Mouse (Mus musculus): Measurements from ENCODE around the gene Dip2c. TPM values are rescaled to one million over a fixed set of nuclear protein-coding genes. Genes with fewer than 3 reads are reported as not detected.

Gene Dip2c
- total and polyA plus RNA-seq, 3 experiments: under 0.01 TPM; not detected in 2

- Histone ChIP-seq H3K9me3 (replicated peaks) (no peaks in the 10 kb centered on the region), H3K27me3 (ENCODE audit: insufficient read depth, low read length) (no peaks in the 10 kb centered on the region), H3K4me1 (ENCODE audit: insufficient read depth, low read depth, low read length) (no peaks in the 10 kb centered on the region), H3K36me3 (replicated peaks) (no peaks in the 10 kb centered on the region), H3K4me3 (ENCODE audit: low read depth, low read length) (no peak overlapping the region)
- ATAC-seq (ENCODE audit: extremely low read depth, insufficient number of reproducible peaks, low FRiP score, poor library complexity, severe bottlenecking) (no peak), DNase-seq (ENCODE audit: low spot score) (no peak)
- TF ChIP-seq CTCF (IDR thresholded peaks at IDR 0.05; ENCODE audit: low read depth, low read length): no peak
These were observed 114.0 kb downstream of the Dip2c start for GRCm38 (mm10) chr13:9390204-9390804.

- no peaks in the 10 kb centered on the region for H3K27me3 ChIP-seq (ENCODE audit: insufficient read depth, low read length)
- no peak for ATAC-seq (ENCODE audit: extremely low read depth, insufficient number of reproducible peaks, low FRiP score, poor library complexity, severe bottlenecking)
These were observed 117.1 kb downstream of the Dip2c start for GRCm38 (mm10) chr13:9393470-9393869.

DNA sequence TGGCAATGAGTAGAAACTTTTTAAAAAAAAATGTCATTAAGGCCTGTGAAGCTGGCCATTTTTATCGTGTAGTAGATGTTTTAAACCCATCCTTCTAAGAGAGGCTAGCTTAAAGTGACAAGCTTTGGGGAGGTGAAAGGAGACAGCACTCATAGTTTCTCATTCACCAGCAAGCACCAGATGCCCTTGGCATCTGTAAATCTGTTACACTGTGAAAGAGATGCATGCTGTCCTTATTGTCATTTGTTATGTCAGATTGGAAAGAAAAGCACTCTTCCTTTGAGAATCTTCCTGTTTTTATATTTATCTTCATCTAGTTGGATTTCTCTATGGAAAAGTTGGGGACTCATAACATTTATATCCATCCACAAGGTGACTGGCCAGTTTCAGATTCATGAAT, 119.0 kb downstream of the Dip2c start:
- no peaks in the 10 kb centered on the region for H3K9me3 ChIP-seq (replicated peaks)
- no peaks in the 10 kb centered on the region for H3K27me3 ChIP-seq (ENCODE audit: insufficient read depth, low read length)
- no peaks in the 10 kb centered on the region for H3K4me1 ChIP-seq (ENCODE audit: insufficient read depth, low read depth, low read length)
- H3K36me3 ChIP-seq (replicated peaks): no peaks in the 10 kb centered on the region
- TF ChIP-seq POLR2AphosphoS5 (IDR thresholded peaks at IDR 0.05; ENCODE audit: insufficient replicate concordance, low read depth, low read length): no peak
- no peak for TF ChIP-seq GATA1 (IDR thresholded peaks at IDR 0.05; ENCODE audit: borderline replicate concordance, low read length)
- no peak for TF ChIP-seq GATA2 (IDR thresholded peaks at IDR 0.05; ENCODE audit: borderline replicate concordance, low read depth, low read length)
- ATAC-seq (ENCODE audit: extremely low read depth, insufficient number of reproducible peaks, low FRiP score, poor library complexity, severe bottlenecking): no peak
- H3K4me3 ChIP-seq (ENCODE audit: low read depth, low read length): no peak overlapping the region
- no peak for DNase-seq (ENCODE audit: low spot score)

More at GRCm38 (mm10) chr13:9393470-9393869, 117.1 kb downstream of the Dip2c start:
- Histone ChIP-seq H3K36me3 (replicated peaks) (no peaks in the 10 kb centered on the region), H3K9me3 (replicated peaks) (no peaks in the 10 kb centered on the region), H3K4me1 (ENCODE audit: insufficient read depth, low read depth, low read length) (no peaks in the 10 kb centered on the region), H3K4me3 (ENCODE audit: low read depth, low read length) (no peak overlapping the region)
- DNase-seq (ENCODE audit: low spot score): no peak
- no peak for TF ChIP-seq CTCF (IDR thresholded peaks at IDR 0.05; ENCODE audit: low read depth, low read length)
- TF ChIP-seq GATA1 (IDR thresholded peaks at IDR 0.05; ENCODE audit: borderline replicate concordance, low read length): no peak
- no peak for TF ChIP-seq POLR2AphosphoS5 (IDR thresholded peaks at IDR 0.05; ENCODE audit: insufficient replicate concordance, low read depth, low read length)
- TF ChIP-seq TAL1 (conservative IDR thresholded peaks at IDR 0.05; ENCODE audit: low read depth, low read length): no peak
- no peak for TF ChIP-seq GATA2 (IDR thresholded peaks at IDR 0.05; ENCODE audit: borderline replicate concordance, low read depth, low read length)

DNA sequence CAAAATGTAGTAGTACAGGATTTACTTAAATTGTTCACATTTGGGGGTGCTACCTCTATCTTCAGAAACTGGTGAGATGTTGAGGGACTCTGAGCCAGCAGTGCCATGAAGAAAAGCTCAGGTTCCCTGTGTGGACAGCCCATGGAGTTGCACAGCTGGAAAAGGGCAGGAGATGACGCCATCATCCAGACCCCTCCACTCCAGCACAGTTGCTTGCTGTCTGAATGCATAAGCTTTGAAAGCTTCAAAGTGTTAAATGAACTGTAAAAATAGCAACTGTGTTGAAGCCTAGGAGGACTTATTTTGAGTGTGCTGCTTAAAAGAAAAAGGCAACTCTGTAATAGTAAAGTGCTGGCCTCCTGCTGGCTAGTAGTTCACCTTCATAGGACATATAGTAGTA, 122.5 kb downstream of the Dip2c start:
- no peak for ATAC-seq (ENCODE audit: extremely low read depth, insufficient number of reproducible peaks, low FRiP score, poor library complexity, severe bottlenecking)
- Histone ChIP-seq H3K9me3 (replicated peaks) (no peaks in the 10 kb centered on the region), H3K4me1 (ENCODE audit: insufficient read depth, low read depth, low read length) (no peaks in the 10 kb centered on the region), H3K27me3 (ENCODE audit: insufficient read depth, low read length) (0 out of 2 replicates have a peak, but pooled peaks cover 3% of the 10 kb centered on the region), H3K4me3 (ENCODE audit: low read depth, low read length) (no peak overlapping the region), H3K36me3 (replicated peaks) (no peaks in the 10 kb centered on the region)
- no peak for DNase-seq (ENCODE audit: low spot score)
- no peak for TF ChIP-seq TAL1 (conservative IDR thresholded peaks at IDR 0.05; ENCODE audit: low read depth, low read length)
- no peak for TF ChIP-seq GATA2 (IDR thresholded peaks at IDR 0.05; ENCODE audit: borderline replicate concordance, low read depth, low read length)
- no peak for TF ChIP-seq POLR2AphosphoS5 (IDR thresholded peaks at IDR 0.05; ENCODE audit: insufficient replicate concordance, low read depth, low read length)
- TF ChIP-seq GATA1 (IDR thresholded peaks at IDR 0.05; ENCODE audit: borderline replicate concordance, low read length): no peak
- TF ChIP-seq CTCF (IDR thresholded peaks at IDR 0.05; ENCODE audit: low read depth, low read length): no peak

DNA sequence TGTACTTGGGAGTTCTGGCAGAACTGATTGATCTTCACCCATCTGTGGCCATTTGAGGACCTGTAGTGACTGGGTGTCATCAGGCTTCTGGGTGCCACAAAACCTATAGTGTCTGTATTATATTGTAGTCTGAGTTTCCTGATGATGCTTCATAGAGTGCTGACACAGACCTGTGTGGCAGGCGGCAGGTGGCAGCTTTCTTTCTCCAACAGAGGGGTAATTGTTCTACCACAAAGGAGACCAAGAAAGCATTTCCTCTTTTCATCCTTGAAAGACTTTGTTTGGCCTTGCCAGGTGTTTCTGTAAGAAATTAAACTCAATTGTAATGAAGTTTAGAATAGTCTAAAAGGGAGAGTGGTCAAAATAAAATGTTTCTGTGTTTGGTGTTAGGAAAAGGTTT, 129.1 kb downstream of the Dip2c start:
- H3K4me3 ChIP-seq (ENCODE audit: low read depth, low read length): no peak overlapping the region
- DNase-seq (ENCODE audit: low spot score) (no peak), ATAC-seq (ENCODE audit: extremely low read depth, insufficient number of reproducible peaks, low FRiP score, poor library complexity, severe bottlenecking) (no peak)
- 0 out of 2 replicates have a peak, but pooled peaks cover 3% of the 10 kb centered on the region for H3K27me3 ChIP-seq (ENCODE audit: insufficient read depth, low read length)
- no peaks in the 10 kb centered on the region for H3K9me3 ChIP-seq (replicated peaks)
- no peaks in the 10 kb centered on the region for H3K4me1 ChIP-seq (ENCODE audit: insufficient read depth, low read depth, low read length)
- TF ChIP-seq POLR2AphosphoS5 (IDR thresholded peaks at IDR 0.05; ENCODE audit: insufficient replicate concordance, low read depth, low read length): no peak
- no peak for TF ChIP-seq GATA2 (IDR thresholded peaks at IDR 0.05; ENCODE audit: borderline replicate concordance, low read depth, low read length)
- TF ChIP-seq TAL1 (conservative IDR thresholded peaks at IDR 0.05; ENCODE audit: low read depth, low read length): no peak
- TF ChIP-seq GATA1 (IDR thresholded peaks at IDR 0.05; ENCODE audit: borderline replicate concordance, low read length): no peak
- TF ChIP-seq CTCF (IDR thresholded peaks at IDR 0.05; ENCODE audit: low read depth, low read length): no peak
- H3K36me3 ChIP-seq (replicated peaks): no peaks in the 10 kb centered on the region

DNA sequence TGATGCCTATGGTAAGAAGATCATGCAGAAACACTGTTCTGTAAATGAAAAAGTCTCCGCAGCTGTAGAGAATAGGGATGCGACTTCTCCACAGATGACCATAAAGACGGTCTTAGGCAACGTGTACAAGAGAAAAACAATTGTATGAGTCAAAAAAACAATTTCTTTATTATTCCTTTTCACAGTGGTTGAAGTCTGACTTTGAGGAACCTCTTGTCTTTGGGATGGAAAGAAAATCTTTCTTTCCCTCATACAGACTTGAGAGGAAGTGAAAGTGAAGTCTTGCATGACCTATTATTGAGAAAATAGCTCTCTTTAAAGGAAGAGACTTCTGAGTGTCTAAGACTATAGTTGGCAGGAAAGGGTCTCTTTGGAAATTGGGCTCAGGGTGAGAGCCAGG, 132.7 kb downstream of the Dip2c start:
- Histone ChIP-seq H3K27me3 (ENCODE audit: insufficient read depth, low read length) (no peaks in the 10 kb centered on the region), H3K9me3 (replicated peaks) (no peaks in the 10 kb centered on the region), H3K4me1 (ENCODE audit: insufficient read depth, low read depth, low read length) (no peaks in the 10 kb centered on the region), H3K36me3 (replicated peaks) (no peaks in the 10 kb centered on the region), H3K4me3 (ENCODE audit: low read depth, low read length) (no peak overlapping the region)
- no peak for DNase-seq (ENCODE audit: low spot score)
- no peak for ATAC-seq (ENCODE audit: extremely low read depth, insufficient number of reproducible peaks, low FRiP score, poor library complexity, severe bottlenecking)
- TF ChIP-seq GATA1 (IDR thresholded peaks at IDR 0.05; ENCODE audit: borderline replicate concordance, low read length) (no peak), POLR2AphosphoS5 (IDR thresholded peaks at IDR 0.05; ENCODE audit: insufficient replicate concordance, low read depth, low read length) (no peak), CTCF (IDR thresholded peaks at IDR 0.05; ENCODE audit: low read depth, low read length) (no peak), GATA2 (IDR thresholded peaks at IDR 0.05; ENCODE audit: borderline replicate concordance, low read depth, low read length) (no peak), TAL1 (conservative IDR thresholded peaks at IDR 0.05; ENCODE audit: low read depth, low read length) (no peak)
